Mouse (Mus musculus) forebrain, postnatal 0 days (tissue): ENCODE measurements around the gene Cst11. TPM values are rescaled to one million over a fixed set of nuclear protein-coding genes. Genes with fewer than 3 reads are reported as not detected.

ENCODE experiments used
- ATAC-seq: fragments of 200-750 bp; cut with Nextera tagmentation; 2 replicates; pipeline ENCODE4 v1.8.0; 2017; ENCODE audit warnings: mild to moderate bottlenecking, moderate library complexity
- DNase-seq: peaks from one replicate; pipeline ENCODE4 v3.0.0-alpha.2; 2015
- H3K27ac ChIP-seq: fragments of 300-500 bp; sonication (generic); 2 replicates; pipeline ENCODE4 v1.5.1; 2014; ENCODE audit warnings: low read depth, mild to moderate bottlenecking, antibody characterized with exemption, low read length, moderate library complexity, mixed read lengths
- H3K27me3 ChIP-seq: fragments of 300-500 bp; sonication (generic); 2 replicates; pipeline ENCODE4 v1.6.1; 2014; ENCODE audit warnings: mild to moderate bottlenecking, low read length, mixed read lengths; ENCODE audit not compliant: insufficient read depth
- H3K36me3 ChIP-seq: fragments of 300-500 bp; sonication (generic); 2 replicates; pipeline ENCODE4 v1.6.1; 2014; ENCODE audit warnings: mild to moderate bottlenecking, moderate library complexity; ENCODE audit not compliant: insufficient read depth
- H3K4me1 ChIP-seq: fragments of 300-500 bp; sonication (generic); 2 replicates; pipeline ENCODE4 v1.6.1; 2014; ENCODE audit warnings: antibody characterized with exemption; ENCODE audit not compliant: insufficient read depth
- H3K4me2 ChIP-seq: fragments of 300-500 bp; sonication (generic); 2 replicates; pipeline ENCODE4 v1.6.1; 2014; ENCODE audit warnings: low read depth, mild to moderate bottlenecking, moderate library complexity
- H3K4me3 ChIP-seq: fragments of 300-500 bp; sonication (generic); 2 replicates; pipeline ENCODE4 v1.5.1; 2014; ENCODE audit warnings: low read depth, low read length, mixed read lengths
- H3K9ac ChIP-seq: fragments of 300-500 bp; sonication (generic); 2 replicates; pipeline ENCODE4 v1.6.1; 2014; ENCODE audit warnings: mild to moderate bottlenecking
- H3K9me3 ChIP-seq: fragments of 300-500 bp; sonication (generic); 2 replicates; pipeline ENCODE4 v1.6.1; 2016; ENCODE audit warnings: low read length
- CTCF ChIP-seq: sonication (generic); IDR thresholded peaks from 2 replicates; pipeline ENCODE4 v1.5.1; 2016; ENCODE audit warnings: antibody characterized with exemption, control low read depth, low read depth
- WGBS: fragments of 180-500 bp; shearing (Covaris S2); extraction: QIAGEN DNeasy Blood & Tissue Kit; methylation state at CpG from one replicate; pipeline ENCODE4 v1.1.7; 2014; 5-methylcytosine and 5-hydroxymethylcytosine counted together
- polyA plus RNA-seq: library from polyadenylated mRNA; unstranded; fragments of >200 nt; fragmentation: Nextera tagmentation; extraction: Ambion mirVana; gene quantifications from 2 replicates; pipeline ENCODE4 v1.2.1, GENCODE M21; 2015
- total RNA-seq: library from RNA; depleted of rRNA; stranded (reverse); fragments of >200 nt; gene quantifications from 2 replicates; pipeline ENCODE4 v1.2.3, GENCODE M21; 2014

The Cst11 gene
- total and polyA plus RNA-seq, 2 experiments from 2014 or later: not detected

DNA sequence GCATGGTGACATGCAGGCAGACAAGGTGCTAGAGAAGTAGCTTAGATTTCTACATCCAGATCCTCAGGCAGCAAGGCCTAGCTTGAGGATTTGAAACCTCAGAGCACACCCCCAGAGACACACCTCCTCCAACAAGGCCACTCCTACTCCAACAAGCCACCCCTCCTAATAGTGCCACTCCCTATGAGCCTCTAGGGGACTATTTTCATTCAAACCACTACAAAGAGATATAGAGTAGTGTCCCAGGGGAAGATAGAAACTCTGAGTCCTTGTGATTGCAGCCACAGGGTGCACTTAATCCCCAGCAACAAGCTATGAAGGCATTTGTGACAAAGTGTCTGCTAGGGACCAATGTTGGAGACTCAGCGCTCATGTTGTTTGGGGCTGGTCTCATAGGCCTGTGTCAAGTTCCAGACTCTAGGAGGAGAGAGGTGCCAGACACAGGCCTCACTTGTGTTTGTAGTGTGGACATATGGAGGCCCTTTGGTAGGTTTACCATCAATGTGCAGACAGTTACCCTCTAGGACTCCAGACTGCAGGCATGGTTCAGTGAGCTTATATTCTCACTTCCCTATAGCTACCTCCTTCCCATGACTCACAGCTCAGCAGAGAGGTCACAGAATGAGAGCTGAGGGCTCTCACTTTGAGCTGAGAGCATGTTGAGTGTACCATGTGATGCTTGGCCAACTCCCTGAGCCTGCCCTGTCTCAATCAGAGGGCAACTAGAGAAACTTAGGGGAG is 7.5 kb downstream of the Cst11 start:
- no peaks in the 10 kb centered on the region for H3K4me1 ChIP-seq
- DNase-seq: no peak
- TF ChIP-seq CTCF: no peak
- no peaks in the 10 kb centered on the region for H3K27me3 ChIP-seq
- WGBS: 88% methylated on average over 1 of the region's 1 CpGs
- H3K27ac ChIP-seq: no peak overlapping the region
- ATAC-seq: no peak
- no peaks in the 10 kb centered on the region for H3K9me3 ChIP-seq
- H3K4me2 ChIP-seq: no peak overlapping the region
- no peak overlapping the region for H3K4me3 ChIP-seq
- H3K9ac ChIP-seq: no peak overlapping the region
- no peaks in the 10 kb centered on the region for H3K36me3 ChIP-seq

GRCm38 (mm10) chr2:148754310-148754846 is 16.9 kb downstream of the Cst11 start:
- H3K9ac ChIP-seq: no peak overlapping the region
- no peak for TF ChIP-seq CTCF
- H3K4me2 ChIP-seq: no peak overlapping the region
- no peak for DNase-seq
- H3K4me1 ChIP-seq: no peaks in the 10 kb centered on the region
- no peaks in the 10 kb centered on the region for H3K36me3 ChIP-seq
- WGBS: 71% methylated on average over 1 of the region's 1 CpGs
- ATAC-seq: no peak
- no peak overlapping the region for H3K27ac ChIP-seq
- H3K4me3 ChIP-seq: no peak overlapping the region
- no peaks in the 10 kb centered on the region for H3K9me3 ChIP-seq
- H3K27me3 ChIP-seq: no peaks in the 10 kb centered on the region

- TF ChIP-seq CTCF: peak; percentile 81
- H3K27me3 ChIP-seq: no peaks in the 10 kb centered on the region
- H3K36me3 ChIP-seq: no peaks in the 10 kb centered on the region
- H3K4me1 ChIP-seq: no peaks in the 10 kb centered on the region
- 0 out of 2 replicates have a peak overlapping the region, but pooled peaks have one; percentile 10 for H3K9ac ChIP-seq
- no peaks in the 10 kb centered on the region for H3K9me3 ChIP-seq
- no peak overlapping the region for H3K27ac ChIP-seq
- peak overlapping the region; percentile 38 for H3K4me3 ChIP-seq
- peak overlapping the region; percentile 66 for H3K4me2 ChIP-seq
- ATAC-seq: peak; percentile 96
- WGBS: 16% methylated on average over 15 of the region's 15 CpGs
- DNase-seq: peak; percentile 96
These were observed 19.1 kb downstream of the Cst11 start for GRCm38 (mm10) chr2:148751893-148752813.

DNA sequence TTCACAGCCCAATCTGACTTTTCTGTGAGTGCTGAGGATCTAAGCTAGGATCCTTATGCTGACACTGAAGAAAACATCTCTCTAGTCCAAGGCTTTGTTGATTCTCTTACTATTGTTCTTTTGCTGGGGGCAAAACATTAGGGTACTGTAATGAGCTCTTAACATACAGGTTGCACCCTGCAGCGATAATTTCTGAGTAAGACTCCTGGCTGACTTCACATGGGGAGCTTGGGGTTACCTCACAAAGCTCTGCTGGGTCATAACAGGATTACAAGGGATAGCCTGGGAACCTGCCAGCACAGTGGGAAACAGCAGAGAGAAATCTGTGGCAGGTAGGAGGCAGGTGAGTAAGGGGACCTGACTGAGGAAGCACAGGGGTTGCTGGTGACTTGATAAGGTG is 21.2 kb downstream of the Cst11 start, which contains the start of gene Cstl1:
Cstl1 (plus strand) TSS at position 301 of the 400 bp plus-strand sequence.
- H3K27ac ChIP-seq: no peak within 1 kb of the TSS
- H3K9me3 ChIP-seq: no peaks in the 10 kb centered on the region
- no peaks in the 10 kb centered on the region for H3K4me1 ChIP-seq
- H3K36me3 ChIP-seq: no peaks in the 10 kb centered on the region
- DNase-seq: no peak
- no peak within 1 kb of the TSS for H3K9ac ChIP-seq
- no peaks in the 10 kb centered on the region for H3K27me3 ChIP-seq
- H3K4me3 ChIP-seq: no peak within 1 kb of the TSS
- WGBS: 78% methylated on average over 1 of the region's 1 CpGs
- no peak within 1 kb of the TSS for H3K4me2 ChIP-seq
- ATAC-seq: no peak
- TF ChIP-seq CTCF: no peak

GRCm38 (mm10) chr2:148743846-148744407 is 27.4 kb downstream of the Cst11 start:
- Histone ChIP-seq H3K4me3 (no peak overlapping the region), H3K4me2 (no peak overlapping the region), H3K9me3 (no peaks in the 10 kb centered on the region), H3K27ac (no peak overlapping the region), H3K9ac (no peak overlapping the region), H3K4me1 (no peaks in the 10 kb centered on the region), H3K27me3 (no peaks in the 10 kb centered on the region), H3K36me3 (no peaks in the 10 kb centered on the region)
- 84% methylated on average over 3 of the region's 3 CpGs for WGBS
- TF ChIP-seq CTCF: no peak
- DNase-seq (no peak), ATAC-seq (no peak)

- Histone ChIP-seq H3K27ac (no peak overlapping the region), H3K9ac (no peak overlapping the region), H3K4me1 (no peaks in the 10 kb centered on the region), H3K9me3 (no peaks in the 10 kb centered on the region), H3K4me3 (no peak overlapping the region), H3K4me2 (no peak overlapping the region), H3K36me3 (no peaks in the 10 kb centered on the region), H3K27me3 (no peaks in the 10 kb centered on the region)
- 34% methylated on average over 3 of the region's 3 CpGs for WGBS
- peak; percentile 71 for ATAC-seq
- peak; percentile 61 for DNase-seq
- TF ChIP-seq CTCF: no peak
These were observed 28.3 kb downstream of the Cst11 start for GRCm38 (mm10) chr2:148743001-148743400.
